Comparison of ENCODE assay signal across 20 mouse cellular contexts in genomic region chr13:58253268-58253667, GRCm38 (mm10). TPM values are rescaled to one million over a fixed set of nuclear protein-coding genes. Genes with fewer than 3 reads are reported as not detected.
A peak's percentile ranks its signal among the peaks of the same experiment; 100 is the strongest.
DNase-seq lines count a peak whose midpoint lies in the region; ATAC-seq and TF ChIP-seq lines count a peak whose summit lies in the region.
"Had no signal": no experiment of that assay in that cellular context is flagged by ENCODE, and none has a peak within 500 bp of the region (broad histone marks: within the 10 kb centered on the region; RNA-seq: fewer than 3 reads in every experiment).

No protein-coding gene starts in this region.

- H3K4me3 ChIP-seq in kidney, postnatal 0 days (replicated peaks; ENCODE audit: low read depth, low read length): no peak overlapping the region
- no peak overlapping the region for H3K4me3 ChIP-seq in stomach, postnatal 0 days (ENCODE audit: low read depth, low read length)
- H3K4me3 ChIP-seq: erythroblast, embryonic 14.5 days; hindbrain, embryonic 15.5 days; limb, embryonic 10.5 days; liver, embryonic 13.5 days had no signal

- no peak for ATAC-seq in CD4-positive, CD25-positive, alpha-beta regulatory T cell, adult 4 months
- ATAC-seq in kidney, postnatal 0 days (replicated peaks; ENCODE audit: low FRiP score, low read depth): no peak
- ATAC-seq in stomach, postnatal 0 days (ENCODE audit: low FRiP score, low TSS enrichment): no peak
- ATAC-seq: forebrain, embryonic 16.5 days had no signal

- no peak overlapping the region for H3K4me2 ChIP-seq in kidney, postnatal 0 days (ENCODE audit: low read length)
- H3K4me2 ChIP-seq in stomach, postnatal 0 days (replicated peaks; ENCODE audit: low read depth): no peak overlapping the region
- H3K4me2 ChIP-seq: hindbrain, embryonic 15.5 days; liver, embryonic 13.5 days had no signal

- H3K9me3 ChIP-seq in kidney, postnatal 0 days (replicated peaks; ENCODE audit: low read length): no peaks in the 10 kb centered on the region
- no peaks in the 10 kb centered on the region for H3K9me3 ChIP-seq in stomach, postnatal 0 days (ENCODE audit: control insufficient read depth, low read length)
- H3K9me3 ChIP-seq: G1E; hindbrain, embryonic 15.5 days; limb, embryonic 10.5 days; liver, embryonic 13.5 days had no signal

- H3K27me3 ChIP-seq in kidney, postnatal 0 days (ENCODE audit: insufficient read depth, low read length): no peaks in the 10 kb centered on the region
- no peaks in the 10 kb centered on the region for H3K27me3 ChIP-seq in stomach, postnatal 0 days (ENCODE audit: control insufficient read depth, insufficient read depth, low read length)
- H3K27me3 ChIP-seq: hindbrain, embryonic 15.5 days; liver, embryonic 13.5 days had no signal

- WGBS in kidney, postnatal 0 days: 95% methylated on average over 1 of the region's 1 CpGs
- WGBS in stomach, postnatal 0 days: 80% methylated on average over 1 of the region's 1 CpGs

- H3K27ac ChIP-seq in kidney, postnatal 0 days: no peak overlapping the region
- no peak overlapping the region for H3K27ac ChIP-seq in stomach, postnatal 0 days (replicated peaks)
- H3K27ac ChIP-seq: hindbrain, embryonic 15.5 days; limb, embryonic 10.5 days; liver, embryonic 13.5 days had no signal

- H3K36me3 ChIP-seq in kidney, postnatal 0 days (ENCODE audit: insufficient read depth, low read length): peaks cover 20% of the 10 kb centered on the region
- no peaks in the 10 kb centered on the region for H3K36me3 ChIP-seq in stomach, postnatal 0 days (ENCODE audit: control insufficient read depth, insufficient read depth, low read length)
- H3K36me3 ChIP-seq: liver, embryonic 13.5 days had no signal

- H3K4me1 ChIP-seq in kidney, postnatal 0 days (replicated peaks; ENCODE audit: insufficient read depth, low read length): no peaks in the 10 kb centered on the region
- no peaks in the 10 kb centered on the region for H3K4me1 ChIP-seq in stomach, postnatal 0 days (replicated peaks; ENCODE audit: control insufficient read depth, insufficient read depth)
- H3K4me1 ChIP-seq: hindbrain, embryonic 15.5 days; limb, embryonic 10.5 days; liver, embryonic 13.5 days had no signal

- TF ChIP-seq CTCF in kidney, postnatal 0 days (IDR thresholded peaks at IDR 0.05; ENCODE audit: low read depth): peak; percentile 51
- TF ChIP-seq CTCF in stomach, postnatal 0 days (IDR thresholded peaks at IDR 0.05; ENCODE audit: low read depth): peak; percentile 58

- peak; percentile 15 for DNase-seq in CD4-positive, CD25-positive, alpha-beta regulatory T cell, adult 2 months (ENCODE audit: low read depth, low spot score)
- no peak for DNase-seq in kidney, postnatal 0 days (ENCODE audit: low spot score)
- DNase-seq in kidney, postnatal 4 days: no peak
- DNase-seq in thymus, postnatal 0 days (ENCODE audit: low spot score): peak; percentile 23
- no peak for DNase-seq in thymus, postnatal 25 days
- no peak for DNase-seq in stomach, postnatal 0 days (ENCODE audit: low spot score)
- DNase-seq in layer of hippocampus, postnatal 25 days (ENCODE audit: extremely low spot score in 1 of 2, low spot score in 1 of 2): no peak
- DNase-seq: adrenal gland, postnatal 14 days; gastrocnemius, postnatal 10 days; heart, postnatal 14 days; kidney, adult 2 months; liver, embryonic 13.5 days; lung, postnatal 14 days; right cerebral cortex, postnatal 4 days had no signal

- H3K9ac ChIP-seq in kidney, postnatal 0 days (ENCODE audit: low read depth, low read length): no peak overlapping the region
- H3K9ac ChIP-seq in stomach, postnatal 0 days (ENCODE audit: low read length): no peak overlapping the region
- H3K9ac ChIP-seq: hindbrain, embryonic 15.5 days; liver, embryonic 13.5 days had no signal

- no peak for TF ChIP-seq EP300 in stomach, postnatal 0 days (optimal IDR thresholded peaks at IDR 0.05)

RNA-seq across cellular contexts. Expression of gene Gkap1, which starts 22.2 kb away (rescaled TPM):
- under 1 TPM; 0.52 to 0.86 TPM for polyA plus RNA-seq in CD4-positive, CD25-positive, alpha-beta regulatory T cell, adult 4 months (2017; shearing (Covaris generic))
- polyA plus RNA-seq in kidney, postnatal 0 days (2015; fragmentation: Nextera tagmentation; extraction: Ambion mirVana): 43.7 and 54.2 TPM in 2 replicates
- 8.7 and 9.4 TPM in 2 replicates for polyA plus RNA-seq in thymus, postnatal 0 days (2015; fragmentation: Nextera tagmentation; extraction: Ambion mirVana)
- 14.0 and 14.8 TPM in 2 replicates for polyA plus RNA-seq in stomach, postnatal 0 days (2015; fragmentation: Nextera tagmentation; extraction: Ambion mirVana)
- 10 to 100 TPM; 22.8 to 23.7 TPM for total RNA-seq in layer of hippocampus, postnatal 25 days (2021)

RNA-seq across cellular contexts. Expression of gene Ubqln1, which starts 37.8 kb away (rescaled TPM):
- polyA plus RNA-seq in CD4-positive, CD25-positive, alpha-beta regulatory T cell, adult 4 months (2017; shearing (Covaris generic)): 10 to 100 TPM; 14.2 to 21.1 TPM
- polyA plus RNA-seq in kidney, postnatal 0 days (2015; fragmentation: Nextera tagmentation; extraction: Ambion mirVana): 80.6 and 82.1 TPM in 2 replicates
- polyA plus RNA-seq in thymus, postnatal 0 days (2015; fragmentation: Nextera tagmentation; extraction: Ambion mirVana): 89.4 and 92.3 TPM in 2 replicates
- 61.4 and 65.4 TPM in 2 replicates for polyA plus RNA-seq in stomach, postnatal 0 days (2015; fragmentation: Nextera tagmentation; extraction: Ambion mirVana)
- total RNA-seq in layer of hippocampus, postnatal 25 days (2021): 100 to 1,000 TPM; 136 to 145 TPM

Comparison
In these comparisons a context has a peak if more than half of its experiments do, and no peak if none do; other contexts are left out.
1. DNase-seq: peak in CD4-positive, CD25-positive, alpha-beta regulatory T cell, adult 2 months (single experiment) and thymus, postnatal 0 days (single experiment); none in kidney, postnatal 0 days (single experiment), kidney, postnatal 4 days (0 of 2), thymus, postnatal 25 days (single experiment), stomach, postnatal 0 days (single experiment) and layer of hippocampus, postnatal 25 days (0 of 2).